Mouse (Mus musculus) T-helper 1 cell (primary cell): ENCODE measurements around the gene Dleu7.

ENCODE experiments used
- in situ Hi-C: fragments of 300-600 bp; cut with MboI, MseI; formaldehyde crosslinking; loops from one replicate; pipeline ENCODE4 v1.15.1; 2025; ENCODE audit warnings: high pct_unique_total_duplicates

Gene Dleu7

DNA sequence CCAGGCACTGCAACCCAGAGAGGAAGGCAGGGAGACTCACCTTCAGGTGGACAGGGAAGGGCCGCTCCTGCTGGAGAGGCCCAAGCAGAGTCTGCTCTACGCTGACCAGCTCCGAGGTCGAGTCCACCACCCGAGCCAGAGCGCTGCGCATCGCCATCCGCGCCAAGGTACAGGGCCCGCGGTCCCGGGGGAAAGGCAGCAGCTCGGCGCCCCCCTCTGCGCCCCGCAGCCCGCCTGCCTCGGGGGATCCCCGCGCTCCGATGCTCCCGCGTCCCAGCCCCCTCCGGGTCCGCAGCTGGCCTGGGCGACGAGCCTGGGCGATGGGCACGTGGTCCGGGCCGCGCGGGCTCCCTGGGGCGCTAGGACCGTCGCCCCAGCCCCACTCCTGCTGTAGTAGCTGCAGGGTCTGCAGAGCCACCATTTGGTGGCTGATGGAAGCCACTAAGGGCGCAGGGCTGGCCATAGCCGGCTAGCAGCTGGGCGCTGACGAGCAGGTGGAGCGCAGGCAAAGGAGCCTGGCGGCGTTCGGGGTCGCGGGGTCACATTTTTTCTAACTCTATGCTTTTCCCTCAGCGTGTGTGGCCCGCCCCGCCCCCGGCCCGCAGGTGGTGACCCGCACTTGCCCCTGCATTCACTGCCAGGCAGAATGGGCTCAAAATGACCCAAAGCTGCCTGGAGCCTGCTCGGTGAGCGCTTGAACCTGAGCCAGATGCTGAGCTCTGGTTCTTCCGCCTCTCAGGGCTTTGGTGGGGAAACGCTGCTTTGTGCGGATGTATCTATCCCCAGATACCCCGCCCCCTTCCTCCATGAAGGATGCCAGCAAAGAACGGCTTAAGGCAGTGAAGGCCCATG, at the start of gene Dleu7, which contains the start of gene Rnaseh2b:
TSS of gene Dleu7 (minus strand) at position 560 of the 852 bp plus-strand sequence.
TSS of gene Rnaseh2b (plus strand) at position 102 of the 852 bp plus-strand sequence.
- in situ Hi-C loops: no loop called here

DNA sequence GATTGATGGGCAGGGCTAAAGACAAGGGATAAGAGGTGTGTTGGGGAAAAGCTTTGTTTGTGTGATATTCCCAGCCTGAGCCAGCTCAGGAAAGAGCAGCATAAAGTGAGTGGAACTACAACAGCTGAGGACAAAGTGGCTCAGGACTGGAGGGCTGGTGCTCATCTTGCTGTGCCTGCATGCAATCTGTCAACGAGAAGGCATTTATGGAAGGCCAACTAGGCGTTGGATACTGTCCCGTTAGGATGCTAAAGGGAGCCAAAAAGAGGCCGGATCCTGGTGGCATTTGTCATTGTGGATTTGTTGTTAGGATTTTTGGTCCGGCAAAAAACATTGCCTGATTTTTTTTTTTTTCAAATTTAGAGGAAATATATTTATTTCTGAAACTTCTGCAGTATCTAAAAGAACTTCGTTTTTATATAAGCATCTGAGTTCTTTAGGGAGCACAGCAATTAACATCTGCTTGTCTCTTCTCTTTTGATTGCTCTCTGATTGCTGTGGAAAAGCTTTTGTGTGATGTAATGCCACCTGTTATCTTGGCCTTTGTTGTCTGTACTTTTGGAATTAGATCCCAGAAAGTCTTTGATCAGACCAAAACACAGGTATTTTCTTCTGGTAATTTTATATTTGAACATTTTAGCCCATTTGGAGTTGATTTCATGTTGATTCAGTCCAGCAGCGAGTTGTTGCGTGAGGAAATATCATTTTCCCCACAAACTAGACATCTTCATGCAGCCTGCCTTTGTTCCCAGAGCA, 49.2 kb upstream of the Dleu7 start:
- in situ Hi-C loops: no loop called here

DNA sequence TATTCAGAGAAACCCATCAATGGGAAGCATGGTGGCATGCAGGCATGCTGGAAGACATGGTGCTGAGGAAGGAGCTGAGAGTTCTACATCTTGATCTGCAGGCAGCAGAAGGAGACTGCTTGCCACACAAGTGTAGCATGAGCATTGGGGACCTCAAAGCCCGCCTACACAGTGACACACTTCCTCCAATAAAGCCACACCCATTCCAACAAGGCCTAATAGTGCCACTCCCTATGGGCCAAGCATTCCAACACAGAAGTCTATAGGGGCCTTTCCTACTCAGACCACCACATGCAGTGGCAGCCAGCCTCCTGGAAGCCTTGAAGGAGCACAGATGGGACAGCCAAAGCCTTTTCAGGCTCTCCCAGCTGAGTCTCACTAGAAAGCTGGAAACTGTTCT, 46.3 kb upstream of the Dleu7 start:
- in situ Hi-C loops: no loop called here

DNA sequence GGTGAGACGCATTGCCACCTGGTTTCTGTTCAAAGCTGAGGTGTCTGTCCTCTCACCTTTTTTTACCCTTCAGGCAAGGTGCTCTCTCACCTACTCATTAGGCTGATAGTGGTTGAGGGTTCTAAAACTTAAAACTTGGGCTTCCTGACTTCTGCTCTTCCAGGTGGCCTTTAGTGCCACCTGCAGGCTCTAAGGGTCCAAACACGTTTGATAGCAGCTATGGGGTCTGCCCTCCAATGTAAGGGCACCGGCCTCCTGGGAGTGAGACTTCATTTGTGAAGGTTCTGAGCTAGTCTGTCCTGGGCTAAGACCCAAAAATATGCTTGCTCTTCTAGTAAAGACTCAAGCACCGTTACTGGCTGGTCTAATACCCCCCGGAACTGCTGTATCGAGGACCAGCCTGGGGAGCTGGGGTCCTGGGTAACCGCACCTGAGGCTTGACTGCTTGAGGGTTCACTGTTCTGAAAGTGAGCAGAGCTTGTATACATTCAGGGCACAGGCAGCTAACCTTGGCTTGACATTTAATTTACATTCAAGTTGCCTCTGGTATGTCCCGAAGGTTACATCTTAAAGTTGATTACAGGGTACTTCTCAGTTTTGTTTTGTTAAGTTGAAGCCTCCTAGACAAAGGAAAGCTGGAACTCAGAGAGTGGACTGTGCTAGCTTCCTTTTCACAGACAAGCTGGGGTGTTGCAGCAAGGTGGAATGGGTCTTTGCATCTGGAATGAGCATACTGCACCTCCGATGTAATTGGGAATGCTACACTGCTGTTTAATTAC, 41.3 kb upstream of the Dleu7 start:
- in situ Hi-C loops: no loop called here

DNA sequence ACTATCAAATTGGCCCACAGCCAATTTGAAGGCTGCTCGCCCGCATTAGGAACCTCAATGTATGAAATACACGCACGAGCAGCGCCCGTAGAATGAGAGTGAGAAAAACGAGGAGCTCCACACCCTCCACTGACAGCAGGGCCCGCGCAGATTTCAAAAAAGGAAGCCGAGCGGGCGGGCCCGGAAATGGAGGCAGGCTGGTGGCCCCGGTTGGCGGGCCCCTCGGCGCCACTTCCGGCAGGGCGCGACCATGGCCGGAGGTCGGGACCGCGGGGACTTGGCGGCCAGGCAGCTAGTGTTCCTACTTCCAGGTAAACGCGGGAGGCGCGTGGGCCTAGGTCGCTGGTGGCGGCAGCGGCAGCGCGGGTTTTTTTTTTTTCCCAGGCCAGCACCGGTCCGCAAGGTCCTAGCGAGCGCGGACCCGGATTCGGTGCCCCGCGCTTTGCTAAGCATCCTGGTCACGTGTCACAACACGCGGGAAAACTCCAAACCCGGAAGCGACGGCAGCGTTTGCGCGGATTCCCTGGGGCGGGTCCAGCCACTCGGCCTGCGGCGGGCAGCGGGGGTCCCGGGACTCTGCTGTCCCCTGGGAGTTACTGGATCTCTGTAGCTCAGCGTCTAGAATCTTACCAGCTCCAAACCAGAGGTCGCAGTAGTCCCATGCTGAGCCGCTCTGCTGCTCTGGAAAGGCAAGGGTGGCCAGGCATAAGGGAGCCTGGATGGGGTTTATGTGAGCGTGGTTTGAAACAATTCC, 39.2 kb upstream of the Dleu7 start:
- in situ Hi-C loops: no loop called here

DNA sequence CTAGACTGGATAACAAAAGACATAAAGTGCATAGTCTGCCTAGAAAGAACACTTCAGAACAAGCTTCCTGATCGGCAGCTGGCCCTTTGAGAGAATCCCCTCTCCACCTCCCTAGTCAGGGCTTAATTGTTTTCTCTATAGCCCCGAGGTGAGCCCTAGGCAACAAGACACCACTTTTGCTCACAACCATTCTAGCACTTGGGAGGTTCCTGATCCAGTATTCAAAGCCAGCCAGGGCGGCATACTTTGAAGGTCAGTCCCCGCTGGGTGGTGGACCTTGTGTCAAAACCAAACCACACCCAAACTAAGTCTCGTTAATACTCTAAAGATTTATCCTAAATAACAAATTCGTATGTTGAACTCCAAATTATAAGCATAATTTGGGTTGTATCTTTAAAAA, 38.6 kb upstream of the Dleu7 start:
- in situ Hi-C loops: no loop called here

DNA sequence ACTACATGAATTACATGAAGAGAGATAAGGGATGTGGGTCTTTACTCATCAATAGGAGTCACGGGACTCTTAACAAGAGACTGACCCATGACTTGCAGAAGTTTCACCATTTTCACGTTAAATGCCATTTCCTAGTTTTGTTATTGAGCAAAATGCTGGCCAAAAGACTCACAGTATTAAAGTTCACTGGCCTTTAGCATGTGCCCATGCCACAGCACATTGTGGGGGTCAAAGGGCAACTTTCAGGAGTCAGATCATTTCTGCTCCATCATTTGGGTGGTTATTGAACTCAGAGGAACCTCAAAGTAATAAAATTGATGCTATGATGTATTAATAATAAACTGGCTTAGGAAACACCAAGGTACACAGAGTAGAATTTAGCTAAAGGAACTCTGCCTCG, 36.8 kb upstream of the Dleu7 start:
- in situ Hi-C loops: no loop called here

DNA sequence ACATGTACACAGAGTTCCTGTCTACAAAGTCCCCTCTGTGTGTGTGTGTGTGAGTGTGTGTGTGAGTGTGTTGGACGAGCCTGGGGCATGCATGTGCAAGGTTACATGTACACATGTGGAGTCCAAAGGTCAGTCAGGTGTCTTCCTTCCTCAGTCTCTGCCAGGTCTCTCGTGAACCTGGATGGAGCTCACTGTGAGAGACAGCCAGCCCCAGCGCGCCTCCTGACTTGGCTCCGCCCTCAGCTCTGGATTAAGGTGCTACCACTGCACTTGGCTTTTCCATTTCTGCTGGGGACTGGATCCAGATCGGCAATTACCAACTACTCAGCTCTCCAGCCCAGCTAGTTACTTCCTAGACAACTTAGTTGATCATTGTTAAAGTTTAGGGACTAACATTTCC, 35.8 kb upstream of the Dleu7 start:
- in situ Hi-C loops: no loop called here

DNA sequence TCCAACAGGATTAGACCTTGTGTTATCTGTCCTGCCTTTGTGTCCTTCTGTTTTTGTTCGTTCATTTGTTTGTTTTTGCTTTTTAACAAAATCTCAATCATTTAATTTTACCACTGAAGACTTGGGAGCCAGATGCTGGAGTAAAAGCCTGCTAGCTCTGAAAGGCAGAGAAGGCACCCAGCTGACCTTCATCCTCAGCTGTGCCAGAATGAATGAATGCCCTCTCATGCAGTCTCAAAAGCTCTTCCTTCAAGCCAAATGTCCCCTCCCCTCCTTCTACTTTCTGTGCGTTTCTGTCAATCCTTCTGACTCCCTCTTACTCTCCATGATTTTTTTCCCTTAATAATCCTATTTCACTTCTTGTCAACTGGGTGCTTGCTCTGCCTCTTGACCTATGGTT, 34.3 kb upstream of the Dleu7 start:
- in situ Hi-C loops: no loop called here

DNA sequence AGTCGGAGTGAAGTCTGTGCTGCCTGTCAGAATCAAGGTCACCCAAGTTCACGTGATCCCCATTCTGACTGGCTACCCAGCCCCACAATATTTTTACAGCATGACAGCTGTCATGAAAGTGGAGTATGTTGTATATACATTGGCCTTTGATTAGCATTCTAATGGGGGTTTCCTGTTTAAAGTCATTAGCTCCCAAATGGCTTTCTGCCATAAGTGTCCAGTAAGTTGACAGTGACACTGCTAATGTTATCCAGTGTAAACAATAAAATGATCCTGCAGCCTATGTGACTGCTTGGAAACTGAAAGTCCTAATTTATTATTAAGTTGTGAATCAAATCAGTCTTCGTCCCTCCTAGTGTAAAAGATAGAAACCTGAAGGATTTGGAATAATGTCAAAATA, 33.2 kb upstream of the Dleu7 start:
- in situ Hi-C loops: no loop called here

DNA sequence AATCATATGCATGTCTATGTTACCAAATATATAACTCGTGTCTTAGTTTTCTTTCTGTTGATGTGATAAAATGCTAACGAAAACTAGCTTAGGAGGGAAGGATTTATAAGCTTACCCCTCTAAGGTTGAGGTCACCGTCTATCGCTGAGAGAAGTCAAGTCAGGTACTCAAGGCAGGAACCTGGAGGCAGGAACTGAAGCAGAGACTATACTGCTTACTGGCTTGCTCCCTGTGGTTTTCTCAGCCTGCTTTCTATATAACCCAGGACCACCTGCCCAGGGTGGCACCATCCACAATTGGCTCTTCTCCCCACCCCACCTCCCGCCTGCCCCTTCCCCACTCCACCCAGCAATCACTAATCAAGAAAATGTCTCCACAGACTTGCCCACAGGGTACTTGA, 32.1 kb upstream of the Dleu7 start:
- in situ Hi-C loops: no loop called here

DNA sequence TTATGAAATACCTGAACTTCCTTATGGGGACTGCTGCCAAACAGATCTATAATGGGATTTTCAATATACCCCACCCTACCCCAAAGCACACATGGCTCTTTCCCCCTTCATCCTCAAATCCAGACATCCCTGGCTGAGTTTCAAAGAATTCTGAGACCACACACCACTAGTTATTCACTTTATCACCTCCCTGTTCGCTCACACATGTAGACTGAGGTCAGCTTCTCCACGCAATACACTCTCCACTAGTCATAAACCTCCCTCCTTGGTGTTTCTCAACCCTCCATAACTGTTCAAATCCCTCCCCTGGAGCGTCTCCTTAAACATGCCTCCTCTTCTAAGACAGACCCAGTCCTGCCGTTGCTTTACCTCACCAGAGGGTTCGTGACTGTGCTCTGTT, 30.6 kb upstream of the Dleu7 start:
- in situ Hi-C loops: no loop called here

DNA sequence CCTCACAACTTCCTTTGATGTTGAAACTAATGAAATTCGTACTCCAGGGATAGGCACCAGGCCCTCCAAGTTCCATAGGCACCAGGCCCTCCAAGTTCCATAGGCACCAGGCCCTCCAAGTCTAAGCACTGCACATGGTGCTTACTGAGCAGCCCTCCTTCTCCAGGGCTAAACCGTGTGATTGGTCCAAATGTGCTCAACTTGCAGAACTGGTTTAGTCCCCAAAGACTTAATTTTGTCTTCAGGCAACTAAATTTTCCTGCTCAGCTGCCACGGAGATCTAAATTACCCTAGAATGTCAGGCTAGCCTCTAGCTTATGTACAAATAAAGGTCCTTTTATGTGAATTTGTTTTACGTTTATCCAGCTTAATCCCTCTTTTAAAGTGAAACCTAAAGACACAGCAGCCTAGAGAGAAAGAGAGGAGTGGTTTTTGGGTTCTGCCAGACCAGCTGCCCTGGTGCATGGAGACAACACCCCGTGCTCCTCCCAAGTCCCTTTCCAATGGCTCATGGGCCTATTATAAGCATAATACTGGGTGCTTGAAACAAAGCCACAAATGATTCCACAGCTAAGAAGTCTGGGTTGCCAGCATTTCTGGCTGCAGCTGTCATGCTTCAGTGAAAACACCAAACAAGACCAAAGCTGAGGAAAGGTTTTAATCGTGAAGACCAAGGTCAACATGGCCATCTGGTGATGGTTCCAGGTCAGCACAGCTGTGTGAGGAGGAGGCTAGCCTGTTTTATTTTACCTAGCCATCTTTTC, 29.9 kb upstream of the Dleu7 start:
- in situ Hi-C loops: no loop called here

DNA sequence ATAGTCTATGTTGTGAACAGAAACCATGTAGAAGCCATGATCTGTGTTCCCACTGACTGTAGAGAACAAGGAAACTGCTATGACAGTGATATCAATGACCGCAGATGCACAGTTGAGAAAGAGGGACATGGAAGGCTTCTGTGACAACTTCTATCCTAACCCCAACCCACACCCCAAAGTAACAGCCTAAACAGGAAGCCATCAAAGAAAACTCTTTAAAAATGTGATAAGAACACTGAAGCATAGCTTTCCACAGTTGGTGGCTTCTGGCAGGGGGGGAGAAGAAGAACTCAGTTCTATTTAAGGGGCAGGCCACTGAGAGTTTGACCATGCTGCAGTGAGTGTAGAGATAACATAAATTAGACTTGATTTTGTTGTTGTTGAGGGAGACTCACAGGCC, 18.8 kb upstream of the Dleu7 start:
- in situ Hi-C loops: loop anchor here (5.0 kb wide), 1 partner anchor 54 kb away; no protein-coding TSS in a partner anchor

DNA sequence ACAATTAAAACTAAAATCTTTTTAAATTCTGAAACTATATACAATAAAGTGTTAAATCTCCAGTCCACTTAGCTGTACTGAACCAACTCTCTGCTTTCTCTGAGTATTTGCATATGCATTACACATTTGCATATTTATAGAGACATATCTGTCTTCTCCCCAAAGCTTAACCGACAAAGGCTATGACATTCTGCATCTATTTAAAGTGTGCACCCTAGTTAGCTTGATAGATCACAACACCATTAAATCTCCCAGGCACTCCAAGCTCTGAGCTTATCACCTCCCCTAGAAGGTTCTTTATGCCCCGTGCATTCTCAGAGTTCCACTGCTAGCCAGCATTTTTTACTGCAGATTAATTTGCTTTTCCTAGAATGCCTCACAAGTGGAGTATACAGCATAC, 16.2 kb upstream of the Dleu7 start:
- in situ Hi-C loops: no loop called here

DNA sequence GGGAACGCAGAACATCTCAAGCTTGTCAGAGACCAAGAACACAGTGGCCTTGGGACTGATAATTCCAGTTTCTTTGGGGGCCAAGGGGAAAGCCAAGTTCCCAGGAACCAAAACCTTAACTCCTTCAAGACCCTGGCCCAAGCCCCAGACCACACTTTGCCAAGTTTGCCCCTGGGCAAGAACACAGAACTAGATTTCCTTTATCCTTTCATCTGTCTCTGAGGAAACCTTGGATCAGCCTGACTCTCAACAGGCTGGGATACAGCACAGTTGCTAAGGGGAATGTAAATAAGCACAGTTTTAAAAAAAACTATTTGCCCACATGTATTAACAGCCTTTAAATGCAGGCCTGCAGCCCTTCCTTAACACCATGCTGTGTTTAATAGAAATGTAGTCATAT, 14.7 kb upstream of the Dleu7 start:
- in situ Hi-C loops: no loop called here

DNA sequence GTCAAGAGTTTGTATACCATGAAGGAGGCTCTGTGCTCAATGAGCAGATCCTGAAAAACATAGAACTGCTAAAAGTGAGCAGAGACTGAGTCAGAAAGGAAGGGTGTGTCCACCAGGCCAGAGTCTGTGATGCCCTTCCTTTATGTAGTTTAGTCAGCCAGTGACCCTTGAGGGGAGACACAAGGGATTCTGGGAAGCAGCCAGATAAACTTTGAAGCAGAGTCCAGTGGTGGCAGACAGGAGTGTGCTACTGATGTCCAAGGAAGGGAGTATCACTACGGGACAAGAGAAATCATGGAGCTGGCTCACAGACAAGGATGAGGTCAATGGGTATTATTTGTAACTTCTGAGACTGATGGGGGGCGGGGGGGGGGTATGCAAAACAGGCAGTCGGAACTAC, 7.2 kb upstream of the Dleu7 start:
- in situ Hi-C loops: no loop called here

DNA sequence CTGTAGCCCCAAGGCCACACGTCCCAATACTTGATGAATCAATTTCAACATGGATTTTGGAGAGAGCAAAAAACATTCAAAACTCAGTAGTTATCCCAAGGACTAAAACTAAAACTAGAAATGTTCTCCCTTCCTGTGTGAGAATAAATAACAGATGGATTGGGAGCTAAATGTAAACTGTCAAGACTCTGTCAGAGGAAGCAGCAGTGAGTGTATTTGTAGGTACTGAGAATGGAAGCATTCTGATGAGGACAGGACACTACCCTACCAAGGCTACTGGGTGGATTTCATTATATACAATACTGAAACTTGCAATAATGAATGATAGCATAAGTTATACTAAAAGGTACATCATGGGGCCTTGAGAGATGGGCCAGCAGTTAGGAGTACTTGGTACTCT, 6.0 kb upstream of the Dleu7 start:
- in situ Hi-C loops: no loop called here

DNA sequence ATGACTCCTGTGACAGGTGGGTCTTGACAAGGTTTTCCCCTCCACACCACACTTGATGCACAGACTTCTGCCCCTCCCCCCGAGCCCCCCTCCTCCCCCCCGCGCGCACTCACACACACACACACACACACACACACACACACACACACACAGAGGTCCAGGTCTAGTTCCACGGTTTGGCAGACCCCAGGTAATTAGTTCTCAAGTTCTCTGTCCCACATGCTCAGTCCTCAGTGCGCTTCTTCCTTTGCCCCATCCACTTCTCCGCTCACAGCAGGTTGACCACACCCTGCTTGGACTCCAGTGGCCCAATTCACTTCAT, 720 bp downstream of the Dleu7 start:
- in situ Hi-C loops: no loop called here

DNA sequence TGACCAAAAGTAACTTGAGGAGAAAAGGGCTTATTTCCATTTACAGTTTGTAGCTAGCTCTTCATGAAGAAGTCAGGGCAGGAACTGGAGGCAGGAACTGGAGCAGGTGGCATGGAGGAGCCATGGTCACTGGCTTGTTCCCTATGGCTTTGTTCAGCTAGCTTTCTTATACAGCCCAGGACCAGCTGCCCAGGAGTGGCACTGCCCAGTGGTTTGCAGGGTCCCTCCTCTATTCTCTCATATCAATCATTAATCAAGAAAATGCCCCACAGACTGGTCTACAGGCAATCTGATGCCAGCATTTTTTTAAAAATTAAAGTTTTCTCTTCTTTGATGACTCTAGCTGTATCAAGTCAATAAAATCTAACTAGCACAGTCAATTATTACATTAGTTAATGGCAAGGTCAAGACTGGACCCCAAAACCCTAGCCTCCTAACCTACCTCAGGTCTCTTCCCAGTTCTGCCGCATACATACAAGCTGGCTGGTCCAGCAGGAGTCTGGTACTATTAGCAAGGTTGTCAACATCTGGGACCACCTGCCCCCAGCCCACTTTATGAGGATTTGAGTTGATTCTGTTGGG, 1.4 kb downstream of the Dleu7 start:
- in situ Hi-C loops: no loop called here

DNA sequence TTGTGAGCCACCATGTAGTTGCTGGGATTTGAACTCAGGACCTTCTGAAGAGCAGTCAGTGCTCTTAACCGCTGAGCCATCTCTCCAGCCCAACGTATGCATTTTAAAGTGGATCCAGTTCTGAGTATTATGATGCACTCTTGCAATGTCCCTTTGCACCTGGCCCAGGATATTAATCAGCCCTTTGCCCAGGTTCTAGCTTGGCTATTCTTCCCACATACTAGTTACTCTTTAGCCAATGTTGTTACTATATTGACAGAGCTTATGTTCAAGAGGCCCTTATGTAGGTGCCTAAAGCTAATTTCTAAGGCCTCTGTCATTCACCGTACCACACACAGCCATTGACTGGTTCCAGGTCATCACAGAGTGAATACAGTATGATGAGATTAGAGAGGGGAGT, 4.1 kb downstream of the Dleu7 start:
- in situ Hi-C loops: no loop called here
